Mouse (Mus musculus) cortical plate, adult 2 months (tissue): Measurements from ENCODE around the gene Fzd4.

Source experiments
- CTCF ChIP-seq: fragments of 200-500 bp; IDR thresholded peaks from 2 replicates; pipeline ENCODE4 v1.5.1; 2011; ENCODE audit warnings: mild to moderate bottlenecking, control low read depth, low read length; ENCODE audit not compliant: insufficient read depth; ENCODE audit errors: extremely low read depth
- POLR2A ChIP-seq: fragments of 200-500 bp; IDR thresholded peaks from 2 replicates; pipeline ENCODE4 v1.6.1; 2011; ENCODE audit warnings: mild to moderate bottlenecking, low read length, control low read depth; ENCODE audit not compliant: insufficient read depth; ENCODE audit errors: extremely low read depth

- TF ChIP-seq CTCF: no peak
- no peak for TF ChIP-seq POLR2A
Observed at GRCm38 (mm10) chr7:89423194-89423593, 19.0 kb downstream of the Fzd4 start.
